In the genomic region with DNA sequence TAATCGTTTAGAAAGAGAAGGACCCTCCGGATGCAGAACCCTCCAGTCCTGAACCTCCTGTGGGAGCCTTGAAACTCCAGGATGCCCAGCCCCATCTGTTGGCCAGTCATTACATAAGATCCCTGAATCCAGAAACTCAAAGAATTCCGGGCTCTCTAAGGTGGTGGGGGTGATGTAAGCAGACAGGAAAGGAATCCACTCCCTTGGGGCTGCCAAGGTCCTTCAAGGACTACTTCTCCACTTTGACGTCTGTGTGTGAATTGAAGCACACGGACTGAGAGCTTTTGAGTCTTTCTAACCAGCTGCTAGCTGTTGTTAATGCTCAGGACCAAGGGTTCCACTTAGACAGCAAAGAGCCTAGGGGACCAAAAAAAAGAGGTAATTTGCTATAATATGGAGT, we compare ENCODE assay signal across 16 mouse cellular contexts.
"Had no signal": no experiment of that assay in that cellular context is flagged by ENCODE, and none has a peak within 500 bp of the region (broad histone marks: within the 10 kb centered on the region; RNA-seq: fewer than 3 reads in every experiment).

No protein-coding gene starts in this region.

- ATAC-seq: liver, embryonic 12.5 days; midbrain, embryonic 15.5 days had no signal

- H3K27me3 ChIP-seq: limb, embryonic 13.5 days; limb, embryonic 15.5 days; liver, embryonic 12.5 days; megakaryocyte, embryonic 14.5 days; midbrain, embryonic 12.5 days; midbrain, embryonic 15.5 days; neural tube, embryonic 12.5 days; stomach, embryonic 15.5 days had no signal

- DNase-seq: lung, embryonic 14.5 days; right cerebral cortex, postnatal 14 days; thymus, adult 2 months; thymus, postnatal 25 days; thymus, postnatal 4 days had no signal

- H3K9me3 ChIP-seq: limb, embryonic 13.5 days; limb, embryonic 15.5 days; liver, embryonic 12.5 days; midbrain, embryonic 12.5 days; midbrain, embryonic 15.5 days; neural tube, embryonic 12.5 days; stomach, embryonic 15.5 days had no signal

- H3K4me2 ChIP-seq: limb, embryonic 13.5 days; limb, embryonic 15.5 days; liver, embryonic 12.5 days; lung, embryonic 14.5 days; midbrain, embryonic 12.5 days; midbrain, embryonic 15.5 days; neural tube, embryonic 12.5 days; stomach, embryonic 15.5 days had no signal

- H3K27ac ChIP-seq: limb, embryonic 13.5 days; limb, embryonic 15.5 days; liver, embryonic 12.5 days; liver, embryonic 14.5 days; macrophage; midbrain, embryonic 12.5 days; midbrain, embryonic 15.5 days; neural tube, embryonic 12.5 days; stomach, embryonic 15.5 days; stomach, postnatal 0 days had no signal

- H3K4me3 ChIP-seq: limb, embryonic 13.5 days; limb, embryonic 15.5 days; liver, embryonic 12.5 days; megakaryocyte, embryonic 14.5 days; midbrain, embryonic 12.5 days; midbrain, embryonic 15.5 days; neural tube, embryonic 12.5 days; stomach, embryonic 15.5 days had no signal

- H3K36me3 ChIP-seq: limb, embryonic 13.5 days; limb, embryonic 15.5 days; liver, embryonic 12.5 days; midbrain, embryonic 12.5 days; midbrain, embryonic 15.5 days; neural tube, embryonic 12.5 days; stomach, embryonic 15.5 days had no signal

- H3K9ac ChIP-seq: limb, embryonic 13.5 days; limb, embryonic 15.5 days; liver, embryonic 12.5 days; liver, embryonic 14.5 days; lung, embryonic 14.5 days; midbrain, embryonic 12.5 days; midbrain, embryonic 15.5 days; neural tube, embryonic 12.5 days; stomach, embryonic 15.5 days had no signal

- H3K4me1 ChIP-seq: liver, embryonic 12.5 days; stomach, embryonic 15.5 days had no signal
